Mouse (Mus musculus): ENCODE measurements around the gene Cwf19l1.
"Not testable (repeated sequence)": the region's sequence is repeated elsewhere in the genome, so short reads cannot be mapped to it uniquely, and the experiment has no call there.

The Cwf19l1 gene

GRCm38 (mm10) chr19:44135072-44135959 lies at the start of gene Cwf19l1:
Gene Cwf19l1, minus strand, starts transcription at chr19:44135876.
- peak; percentile 72 to 83 for DNase-seq (ENCODE audit: low spot score in 2 of 2)

GRCm38 (mm10) chr19:44183968-44184367 lies 48.3 kb upstream of the Cwf19l1 start:
- DNase-seq (ENCODE audit: low spot score in 2 of 2), result no peak

GRCm38 (mm10) chr19:44180502-44180901 lies 44.8 kb upstream of the Cwf19l1 start:
- no peak for DNase-seq (ENCODE audit: low spot score in 2 of 2)

GRCm38 (mm10) chr19:44176741-44177140 lies 41.1 kb upstream of the Cwf19l1 start:
- DNase-seq (ENCODE audit: low spot score in 2 of 2), result no peak

- no peak for DNase-seq (ENCODE audit: low spot score in 2 of 2)
Observed at GRCm38 (mm10) chr19:44174835-44175234, 39.2 kb upstream of the Cwf19l1 start.

GRCm38 (mm10) chr19:44161515-44161914 lies 25.8 kb upstream of the Cwf19l1 start:
- DNase-seq (ENCODE audit: low spot score in 2 of 2), result no peak

GRCm38 (mm10) chr19:44159386-44159785 lies 23.7 kb upstream of the Cwf19l1 start:
- DNase-seq (ENCODE audit: low spot score in 2 of 2), result no peak

GRCm38 (mm10) chr19:44157005-44157404 lies 21.3 kb upstream of the Cwf19l1 start:
- DNase-seq (ENCODE audit: low spot score in 2 of 2), result no peak

- DNase-seq (ENCODE audit: low spot score in 2 of 2), result no peak
Observed at GRCm38 (mm10) chr19:44153781-44154180, 18.1 kb upstream of the Cwf19l1 start.

- DNase-seq (ENCODE audit: low spot score in 2 of 2), result no peak
Observed at GRCm38 (mm10) chr19:44148991-44149390, 13.3 kb upstream of the Cwf19l1 start.

- DNase-seq (ENCODE audit: low spot score in 2 of 2), result no peak
Observed at GRCm38 (mm10) chr19:44148345-44148744, 12.7 kb upstream of the Cwf19l1 start.

GRCm38 (mm10) chr19:44146951-44147350 lies 11.3 kb upstream of the Cwf19l1 start:
- DNase-seq (ENCODE audit: low spot score in 2 of 2), result no peak

- DNase-seq (ENCODE audit: low spot score in 2 of 2), result no peak
Observed at GRCm38 (mm10) chr19:44146568-44146879, 10.8 kb upstream of the Cwf19l1 start.

- peak; percentile 78 to 89 for DNase-seq (ENCODE audit: low spot score in 2 of 2)
Observed at GRCm38 (mm10) chr19:44145702-44146567, 10.3 kb upstream of the Cwf19l1 start, which contains the start of gene Bloc1s2. Gene Bloc1s2, minus strand, starts transcription at chr19:44146446.

- DNase-seq (ENCODE audit: low spot score in 2 of 2), result no peak
Observed at GRCm38 (mm10) chr19:44144366-44144765, 8.7 kb upstream of the Cwf19l1 start.

GRCm38 (mm10) chr19:44135960-44136485 lies 347 bp upstream of the Cwf19l1 start:
- DNase-seq (ENCODE audit: low spot score in 2 of 2), result no peak

GRCm38 (mm10) chr19:44132917-44133316 lies 2.8 kb downstream of the Cwf19l1 start:
- no peak for DNase-seq (ENCODE audit: low spot score in 2 of 2)

GRCm38 (mm10) chr19:44128560-44128959 lies 7.1 kb downstream of the Cwf19l1 start:
- no peak for DNase-seq (ENCODE audit: low spot score in 2 of 2)

GRCm38 (mm10) chr19:44127729-44128497 lies 7.8 kb downstream of the Cwf19l1 start:
- DNase-seq (ENCODE audit: low spot score in 2 of 2), result no peak

- DNase-seq (ENCODE audit: low spot score in 2 of 2), result no peak
Observed at GRCm38 (mm10) chr19:44121137-44121536, 14.5 kb downstream of the Cwf19l1 start.

- DNase-seq (ENCODE audit: low spot score in 2 of 2), result not testable (repeated sequence)
Observed at GRCm38 (mm10) chr19:44120686-44121085, 15.0 kb downstream of the Cwf19l1 start.

GRCm38 (mm10) chr19:44117793-44118192 lies 17.9 kb downstream of the Cwf19l1 start:
- DNase-seq (ENCODE audit: low spot score in 2 of 2), result no peak

Data from urinary bladder, postnatal 36 days (tissue).